9 mouse cellular contexts compared by ENCODE assay signal in the genomic region with DNA sequence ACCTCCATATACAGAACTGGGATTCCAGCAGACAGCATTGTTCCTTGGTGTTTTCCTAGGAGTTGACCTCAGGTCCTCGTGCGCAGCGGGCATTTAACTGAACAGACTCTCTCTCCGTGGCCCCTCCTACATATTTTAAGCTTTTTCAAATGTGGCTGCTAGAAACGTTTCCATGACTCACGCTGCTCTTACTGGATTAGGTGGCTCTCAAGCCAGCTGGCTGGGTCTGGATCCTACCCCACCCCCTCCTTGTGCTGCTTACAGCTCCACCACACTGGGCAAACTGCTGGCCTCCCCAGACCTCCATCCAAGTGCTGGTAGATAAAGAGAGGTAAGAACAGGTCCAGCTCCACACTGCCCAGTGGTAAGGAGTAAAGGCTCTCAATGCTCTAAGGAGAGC. TPM values are rescaled to one million over a fixed set of nuclear protein-coding genes. Genes with fewer than 3 reads are reported as not detected.
DNase-seq lines count a peak whose midpoint lies in the region; ATAC-seq lines count a peak whose summit lies in the region.
"Had no signal": no experiment of that assay in that cellular context is flagged by ENCODE, and none has a peak within 500 bp of the region (broad histone marks: within the 10 kb centered on the region; RNA-seq: fewer than 3 reads in every experiment).

No protein-coding gene starts in this region.

- intact Hi-C loops in heart, postnatal 14 days (cut with DNase I): no loop called here

- H3K4me2 ChIP-seq in neural tube, embryonic 15.5 days: no peak overlapping the region

- ATAC-seq in neural tube, embryonic 15.5 days (ENCODE audit: low FRiP score): no peak

- no peaks in the 10 kb centered on the region for H3K27me3 ChIP-seq in neural tube, embryonic 15.5 days (replicated peaks)

- DNase-seq in frontal cortex, postnatal 36 days (ENCODE audit: low spot score in 2 of 2): peak; percentile 30 to 40
- no peak for DNase-seq in frontal cortex, postnatal 10 days (ENCODE audit: low spot score in 2 of 2)
- peak; percentile 66 to 78 for DNase-seq in adrenal gland, postnatal 36 days
- DNase-seq in heart, postnatal 14 days: peak; percentile 64 to 77
- peak; percentile 91 for DNase-seq in lung, postnatal 25 days (ENCODE audit: low spot score)
- DNase-seq in spleen, adult 12 weeks (ENCODE audit: low spot score): no peak
- no peak for DNase-seq in thymus, adult 18-20 months

- H3K36me3 ChIP-seq in neural tube, embryonic 15.5 days: peaks cover 27% of the 10 kb centered on the region
- H3K36me3 ChIP-seq: G1E had no signal

- no peaks in the 10 kb centered on the region for H3K4me1 ChIP-seq in neural tube, embryonic 15.5 days

- no peaks in the 10 kb centered on the region for H3K9me3 ChIP-seq in neural tube, embryonic 15.5 days (replicated peaks)
- H3K9me3 ChIP-seq: G1E had no signal

- no peak overlapping the region for H3K4me3 ChIP-seq in neural tube, embryonic 15.5 days (replicated peaks)

- H3K27ac ChIP-seq in neural tube, embryonic 15.5 days (replicated peaks): no peak overlapping the region

- 90% methylated on average over 6 of the region's 6 CpGs for WGBS in neural tube, embryonic 15.5 days

- H3K9ac ChIP-seq in neural tube, embryonic 15.5 days (replicated peaks): no peak overlapping the region

RNA-seq across cellular contexts. Expression of gene Lgmn, which starts 17.5 kb away (rescaled TPM):
- 100 to 1,000 TPM in 1 of 2 experiments, 10 to 100 TPM in 1; 92.0 to 125 TPM for total RNA-seq in adrenal gland, postnatal 36 days (2021)
- total RNA-seq in heart, postnatal 14 days (2021): 10 to 100 TPM; 78.1 to 82.0 TPM
- 117 and 123 TPM in 2 replicates for polyA plus RNA-seq in neural tube, embryonic 15.5 days (2015; fragmentation: Nextera tagmentation; extraction: Ambion mirVana)

RNA-seq across cellular contexts. Expression of gene Golga5, which starts 46.9 kb away (rescaled TPM):
- total RNA-seq in adrenal gland, postnatal 36 days (2021): 10 to 100 TPM; 40.3 to 42.2 TPM
- total RNA-seq in heart, postnatal 14 days (2021): 10 to 100 TPM; 23.5 to 25.8 TPM
- 24.6 and 27.6 TPM in 2 replicates for polyA plus RNA-seq in neural tube, embryonic 15.5 days (2015; fragmentation: Nextera tagmentation; extraction: Ambion mirVana)

Comparison
In these comparisons a context has a peak if more than half of its experiments do, and no peak if none do; other contexts are left out.
1. DNase-seq: peak in frontal cortex, postnatal 36 days (2 of 2), adrenal gland, postnatal 36 days (2 of 2), heart, postnatal 14 days (2 of 2) and lung, postnatal 25 days (single experiment); none in frontal cortex, postnatal 10 days (0 of 2), spleen, adult 12 weeks (single experiment) and thymus, adult 18-20 months (0 of 2).